Mouse (Mus musculus) bone marrow macrophage, adult 2 months (primary cell): ENCODE data around the gene Ubac1.

Source experiments
- CTCF ChIP-seq: IDR thresholded peaks from 2 replicates; pipeline ENCODE4 v1.5.1; 2012; ENCODE audit warnings: low read depth, mild to moderate bottlenecking, low read length, moderate library complexity
- POLR2A ChIP-seq: IDR thresholded peaks from 2 replicates; pipeline ENCODE4 v1.6.1; 2012; ENCODE audit warnings: mild to moderate bottlenecking, low read depth, low read length, borderline replicate concordance

DNA sequence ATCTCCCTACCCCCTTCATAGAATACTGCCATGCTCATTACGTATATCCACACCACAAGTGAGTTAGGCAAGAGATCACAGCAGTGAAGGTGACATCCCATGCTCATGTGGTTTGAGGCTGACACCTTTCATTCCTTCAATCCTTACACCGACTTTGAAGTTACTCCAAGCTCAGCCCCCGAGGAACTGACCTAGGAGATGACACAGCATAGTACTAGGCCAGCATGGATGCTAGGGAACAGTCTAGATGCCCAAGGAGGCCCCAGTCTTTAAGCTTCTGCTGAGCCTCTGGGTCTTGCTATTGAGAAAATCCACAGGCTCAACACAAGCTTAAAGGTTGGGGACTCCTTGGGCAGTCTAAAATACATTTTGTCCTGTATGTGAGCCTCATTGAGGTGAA, 1.6 kb downstream of the Ubac1 start:
- TF ChIP-seq CTCF (no peak), POLR2A (no peak)
